Mouse (Mus musculus) small intestine, adult 2 months (tissue): Measurements from ENCODE around the gene Rec114.

Experiments
- CTCF ChIP-seq: fragments of 200-500 bp; IDR thresholded peaks from 2 replicates; pipeline ENCODE4 v1.5.1; 2012; ENCODE audit warnings: low read depth, mild to moderate bottlenecking, control low read depth, inconsistent platforms, low read length, moderate library complexity, mixed read lengths; ENCODE audit not compliant: insufficient replicate concordance, insufficient read length; ENCODE audit errors: extremely low read depth
- POLR2A ChIP-seq: fragments of 200-500 bp; IDR thresholded peaks from 2 replicates; pipeline ENCODE4 v1.6.1; 2012; ENCODE audit warnings: low read depth, mild to moderate bottlenecking, control low read depth, inconsistent platforms, low read length, moderate library complexity

GRCm38 (mm10) chr9:58722151-58722550 is 21.6 kb downstream of the Rec114 start:
- TF ChIP-seq POLR2A: no peak
- no peak for TF ChIP-seq CTCF
